Mouse (Mus musculus) heart, embryonic 16.5 days (tissue): ENCODE measurements around the gene Hoxb4. TPM values are rescaled to one million over a fixed set of nuclear protein-coding genes. Genes with fewer than 3 reads are reported as not detected.

Experiments used
- ATAC-seq: fragments of 200-750 bp; cut with Nextera tagmentation; replicated peaks from 2 replicates; pipeline ENCODE4 v1.8.0; 2017; ENCODE audit warnings: moderate number of reproducible peaks; ENCODE audit not compliant: insufficient read depth, low FRiP score; ENCODE audit errors: extremely low read depth
- H3K27ac ChIP-seq: fragments of 300-500 bp; sonication (generic); 2 replicates; pipeline ENCODE4 v1.5.1; 2014; ENCODE audit warnings: mild to moderate bottlenecking, low read length, control low read depth, moderate library complexity
- H3K27me3 ChIP-seq: fragments of 300-500 bp; sonication (generic); 2 replicates; pipeline ENCODE4 v1.6.1; 2014; ENCODE audit warnings: low read length, mixed read lengths; ENCODE audit not compliant: control insufficient read depth, insufficient read depth
- H3K36me3 ChIP-seq: fragments of 300-500 bp; sonication (generic); 2 replicates; pipeline ENCODE4 v1.6.1; 2014; ENCODE audit not compliant: control insufficient read depth, insufficient read depth
- H3K4me1 ChIP-seq: fragments of 300-500 bp; sonication (generic); 2 replicates; pipeline ENCODE4 v1.6.1; 2014; ENCODE audit warnings: low read length, mixed read lengths; ENCODE audit not compliant: control insufficient read depth, insufficient read depth
- H3K4me2 ChIP-seq: fragments of 300-500 bp; sonication (generic); 2 replicates; pipeline ENCODE4 v1.6.1; 2014; ENCODE audit warnings: low read depth, mild to moderate bottlenecking, control low read depth, low read length
- H3K4me3 ChIP-seq: fragments of 300-500 bp; sonication (generic); 2 replicates; pipeline ENCODE4 v1.5.1; 2014; ENCODE audit warnings: mild to moderate bottlenecking, control low read depth, low read length
- H3K9ac ChIP-seq: fragments of 300-500 bp; sonication (generic); 2 replicates; pipeline ENCODE4 v1.6.1; 2014; ENCODE audit warnings: low read length, control low read depth
- H3K9me3 ChIP-seq: fragments of 300-500 bp; sonication (generic); replicated peaks from 2 replicates; pipeline ENCODE4 v1.6.1; 2016; ENCODE audit warnings: low read length; ENCODE audit not compliant: control insufficient read depth
- WGBS: fragments of 180-500 bp; shearing (Covaris S2); extraction: QIAGEN DNeasy Blood & Tissue Kit; methylation state at CpG from one replicate; pipeline ENCODE4 v1.1.7; 2014; 5-methylcytosine and 5-hydroxymethylcytosine counted together
- polyA plus RNA-seq: library from polyadenylated mRNA; unstranded; fragments of >200 nt; fragmentation: Nextera tagmentation; extraction: Ambion mirVana; gene quantifications from 2 replicates; pipeline ENCODE4 v1.2.1, GENCODE M21; 2015

The Hoxb4 gene
- polyA plus RNA-seq, 1 experiment from 2014 or later, result 0.28 TPM

- Histone ChIP-seq H3K36me3 (no peaks in the 10 kb centered on the region), H3K4me2 (peak overlapping the region; percentile 52), H3K27ac (no peak overlapping the region), H3K4me1 (peaks cover 5% of the 10 kb centered on the region), H3K9me3 (no peaks in the 10 kb centered on the region), H3K27me3 (peaks cover 89% of the 10 kb centered on the region), H3K4me3 (peak overlapping the region; percentile 36), H3K9ac (no peak overlapping the region)
- no peak for ATAC-seq
- whole genome bisulfite sequencing, result 3% methylated on average over 33 of the region's 37 CpGs
These were observed 33.0 kb upstream of the Hoxb4 start for GRCm38 (mm10) chr11:96284774-96285734.

- 2% methylated on average over 43 of the region's 43 CpGs for WGBS
- no peak within 1 kb of the TSS for H3K9ac ChIP-seq
These were observed 32.0 kb upstream of the Hoxb4 start, which contains the start of gene Hoxb7 for GRCm38 (mm10) chr11:96285771-96286738. Hoxb7 (plus strand) TSS chr11:96286623.

GRCm38 (mm10) chr11:96286739-96287385 lies 31.2 kb upstream of the Hoxb4 start:
- ATAC-seq, result no peak
- peaks cover 5% of the 10 kb centered on the region for H3K4me1 ChIP-seq
- H3K9me3 ChIP-seq, result no peaks in the 10 kb centered on the region
- H3K27ac ChIP-seq, result no peak overlapping the region
- peaks cover 88% of the 10 kb centered on the region for H3K27me3 ChIP-seq
- peak overlapping the region; percentile 42; the same call in 1 of the 2 replicates for H3K4me2 ChIP-seq
- H3K36me3 ChIP-seq, result no peaks in the 10 kb centered on the region
- under 1% methylated on average over 55 of the region's 55 CpGs for WGBS
- H3K9ac ChIP-seq, result no peak overlapping the region
- H3K4me3 ChIP-seq, result peak overlapping the region; percentile 32

More at GRCm38 (mm10) chr11:96285771-96286738, 32.0 kb upstream of the Hoxb4 start, which contains the start of gene Hoxb7:
- peak within 1 kb of the TSS; percentile 42 for H3K4me2 ChIP-seq
- H3K27ac ChIP-seq, result no peak within 1 kb of the TSS
- peak within 1 kb of the TSS; percentile 32 for H3K4me3 ChIP-seq
- H3K4me1 ChIP-seq, result peaks cover 5% of the 10 kb centered on the region
- H3K27me3 ChIP-seq, result peaks cover 89% of the 10 kb centered on the region
- no peaks in the 10 kb centered on the region for H3K9me3 ChIP-seq
- ATAC-seq, result no peak
- H3K36me3 ChIP-seq, result no peaks in the 10 kb centered on the region

- 1% methylated on average over 9 of the region's 9 CpGs for WGBS
- no peaks in the 10 kb centered on the region for H3K36me3 ChIP-seq
- H3K27me3 ChIP-seq, result peaks cover 88% of the 10 kb centered on the region
- H3K4me3 ChIP-seq, result no peak overlapping the region
- H3K4me2 ChIP-seq, result no peak overlapping the region
- no peak for ATAC-seq
- H3K9me3 ChIP-seq, result no peaks in the 10 kb centered on the region
- no peak overlapping the region for H3K27ac ChIP-seq
- peaks cover 5% of the 10 kb centered on the region for H3K4me1 ChIP-seq
- H3K9ac ChIP-seq, result no peak overlapping the region
These were observed 30.7 kb upstream of the Hoxb4 start for GRCm38 (mm10) chr11:96287411-96287810.

- Histone ChIP-seq H3K9me3 (no peaks in the 10 kb centered on the region), H3K4me3 (no peak overlapping the region), H3K4me1 (peaks cover 5% of the 10 kb centered on the region), H3K9ac (no peak overlapping the region), H3K27me3 (peaks cover 90% of the 10 kb centered on the region), H3K4me2 (no peak overlapping the region), H3K27ac (no peak overlapping the region), H3K36me3 (no peaks in the 10 kb centered on the region)
- WGBS, result 3% methylated on average over 1 of the region's 1 CpGs
- ATAC-seq, result no peak
These were observed 29.4 kb upstream of the Hoxb4 start for GRCm38 (mm10) chr11:96288455-96289221.

GRCm38 (mm10) chr11:96289293-96289692 lies 28.8 kb upstream of the Hoxb4 start:
- H3K9ac ChIP-seq, result no peak overlapping the region
- H3K36me3 ChIP-seq, result no peaks in the 10 kb centered on the region
- WGBS, result 15% methylated on average over 21 of the region's 21 CpGs
- no peak for ATAC-seq
- no peak overlapping the region for H3K4me2 ChIP-seq
- no peak overlapping the region for H3K4me3 ChIP-seq
- no peak overlapping the region for H3K27ac ChIP-seq
- no peaks in the 10 kb centered on the region; the same call in 1 of the 2 replicates for H3K4me1 ChIP-seq
- peaks cover 92% of the 10 kb centered on the region for H3K27me3 ChIP-seq
- no peaks in the 10 kb centered on the region for H3K9me3 ChIP-seq

- no peak for ATAC-seq
- Histone ChIP-seq H3K36me3 (no peaks in the 10 kb centered on the region), H3K27ac (no peak overlapping the region), H3K4me2 (no peak overlapping the region), H3K9me3 (no peaks in the 10 kb centered on the region), H3K9ac (no peak overlapping the region), H3K27me3 (peaks cover 93% of the 10 kb centered on the region), H3K4me3 (no peak overlapping the region), H3K4me1 (no peaks in the 10 kb centered on the region; the same call in 1 of the 2 replicates)
- WGBS, result 16% methylated on average over 6 of the region's 6 CpGs
These were observed 28.2 kb upstream of the Hoxb4 start for GRCm38 (mm10) chr11:96289837-96290236.
